Mouse (Mus musculus) small intestine, adult 2 months (tissue): Measurements from ENCODE around the gene Ccl8.

Source experiments
- CTCF ChIP-seq: fragments of 200-500 bp; IDR thresholded peaks from 2 replicates; pipeline ENCODE4 v1.5.1; 2012; ENCODE audit warnings: low read depth, mild to moderate bottlenecking, control low read depth, inconsistent platforms, low read length, moderate library complexity, mixed read lengths; ENCODE audit not compliant: insufficient replicate concordance, insufficient read length; ENCODE audit errors: extremely low read depth
- POLR2A ChIP-seq: fragments of 200-500 bp; IDR thresholded peaks from 2 replicates; pipeline ENCODE4 v1.6.1; 2012; ENCODE audit warnings: low read depth, mild to moderate bottlenecking, control low read depth, inconsistent platforms, low read length, moderate library complexity

- TF ChIP-seq POLR2A: no peak
- no peak for TF ChIP-seq CTCF
Measured at GRCm38 (mm10) chr11:82099511-82100323, 15.3 kb upstream of the Ccl8 start.
